Mouse (Mus musculus): ENCODE measurements around the gene Psmd14.

Gene Psmd14

DNA sequence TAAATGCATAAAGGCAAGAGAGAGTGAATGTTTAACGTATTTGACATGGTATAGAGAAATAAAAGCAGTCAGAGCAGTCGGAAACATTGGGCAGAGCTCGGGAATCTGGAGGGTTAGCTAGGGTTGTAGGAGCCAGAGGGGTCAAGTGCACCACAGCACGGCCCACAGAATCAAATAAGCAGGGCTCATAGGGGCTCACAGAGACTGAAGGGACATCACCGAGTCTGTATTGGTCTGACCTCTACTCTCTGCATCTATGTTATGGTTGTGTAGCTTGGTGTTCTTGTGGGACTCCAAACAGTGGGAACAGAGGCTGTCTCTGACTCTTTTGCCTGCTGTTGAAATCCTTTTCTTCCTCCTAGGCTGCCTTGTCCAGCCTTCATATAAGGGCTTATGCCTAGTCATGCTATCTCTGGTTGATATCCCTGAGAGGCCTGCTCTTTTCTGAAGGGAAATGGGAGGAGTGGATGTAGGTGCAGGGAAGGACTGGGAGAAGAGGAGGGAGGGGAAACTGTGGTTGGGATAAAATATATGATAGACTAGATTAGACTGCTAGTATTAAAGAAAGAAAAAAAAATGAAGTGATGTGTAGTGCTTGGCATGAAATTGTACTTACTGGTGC, 47.9 kb downstream of the Psmd14 start:
- no peak for DNase-seq (ENCODE audit: low read depth, low spot score)

DNA sequence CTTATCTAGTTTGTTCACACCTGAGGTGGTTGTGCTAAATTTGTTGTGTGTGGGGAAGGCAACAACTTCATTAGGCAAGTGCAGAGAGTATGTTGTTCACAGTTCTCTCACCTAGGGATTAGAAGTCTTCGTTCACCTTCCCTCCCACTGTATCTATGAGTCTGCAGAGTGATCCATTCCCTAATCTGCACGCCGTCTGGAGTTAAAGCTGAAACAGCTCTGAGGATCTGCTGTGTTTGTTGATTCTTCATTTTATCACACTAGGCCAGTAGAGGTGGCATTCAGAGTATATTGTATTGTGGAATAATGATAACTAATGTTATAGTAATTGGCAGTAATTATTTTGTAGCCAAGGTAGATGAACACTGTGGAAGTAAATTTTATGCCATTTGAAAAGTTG, 48.5 kb downstream of the Psmd14 start:
- DNase-seq (ENCODE audit: low read depth, low spot score) = no peak

DNA sequence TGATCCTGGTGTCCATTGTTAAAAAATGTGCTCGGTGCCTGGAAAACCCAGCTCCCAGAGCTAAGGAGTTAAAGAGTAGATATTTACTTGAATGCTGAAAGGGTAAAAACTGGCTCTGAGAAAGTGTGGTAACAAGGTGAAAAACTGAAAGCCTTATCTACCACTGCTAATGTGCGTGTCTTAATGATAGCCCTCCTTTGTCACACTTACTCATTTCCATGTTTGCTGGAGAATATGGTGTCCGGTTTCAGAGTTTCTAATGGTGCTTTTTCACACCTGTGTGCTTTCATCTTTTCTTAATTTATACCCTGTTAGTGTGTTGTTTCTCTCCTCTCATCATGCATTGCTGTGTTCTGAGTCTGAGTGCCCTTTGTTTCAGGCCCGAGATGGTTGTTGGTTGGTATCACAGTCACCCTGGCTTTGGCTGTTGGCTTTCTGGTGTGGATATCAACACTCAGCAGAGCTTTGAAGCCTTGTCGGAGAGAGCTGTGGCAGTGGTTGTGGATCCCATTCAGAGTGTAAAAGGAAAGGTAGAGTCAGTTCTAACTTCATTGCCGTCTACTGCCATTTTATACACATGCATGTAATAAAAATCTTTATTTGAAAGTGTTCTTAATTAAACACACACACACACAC, 53.1 kb downstream of the Psmd14 start:
- no peak for DNase-seq (ENCODE audit: low read depth, low spot score)

DNA sequence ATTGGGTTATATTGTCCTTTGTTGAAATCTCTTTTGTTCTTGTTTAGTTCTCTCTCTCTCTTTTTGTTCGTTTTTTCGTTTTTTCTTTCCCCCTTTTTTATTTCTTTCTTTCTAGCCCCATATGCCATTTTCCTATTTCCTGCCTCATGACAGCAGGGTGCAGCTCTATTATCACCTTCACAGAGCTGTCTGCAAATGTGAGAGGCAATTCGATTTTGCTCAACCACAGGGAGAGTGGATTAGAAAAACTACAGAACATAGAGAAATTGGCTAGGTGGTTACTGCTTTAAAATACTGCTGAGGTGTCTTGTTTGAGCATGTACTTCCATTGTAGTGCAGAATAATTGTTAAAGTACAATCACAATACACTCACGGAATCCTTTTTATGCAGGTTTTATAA, 54.0 kb downstream of the Psmd14 start:
- DNase-seq (ENCODE audit: low read depth, low spot score) = no peak

- DNase-seq (ENCODE audit: low read depth, low spot score) = no peak
Measured at GRCm38 (mm10) chr2:61780794-61781193, 69.3 kb downstream of the Psmd14 start.

- DNase-seq (ENCODE audit: low read depth, low spot score) = no peak
Measured at GRCm38 (mm10) chr2:61794960-61795359, 83.5 kb downstream of the Psmd14 start.

DNA sequence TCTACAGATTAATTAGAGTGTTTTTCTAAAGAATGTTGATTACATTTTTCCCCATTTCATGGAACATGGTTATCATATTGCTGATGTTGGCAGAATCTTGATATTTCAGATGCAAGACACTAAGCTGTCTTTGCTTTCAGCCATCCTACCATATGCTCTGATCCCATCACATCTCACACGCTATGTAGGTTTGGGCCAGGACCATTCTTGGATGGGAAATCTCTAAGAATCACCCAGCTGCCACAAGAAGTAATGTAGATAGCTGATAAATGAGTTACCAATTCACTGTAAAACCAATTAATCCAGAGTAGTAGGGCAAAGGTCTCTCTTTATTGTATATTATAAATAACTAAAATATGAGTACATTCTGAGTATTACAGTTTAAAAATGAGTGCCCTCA, 86.6 kb downstream of the Psmd14 start:
- DNase-seq (ENCODE audit: low read depth, low spot score) = no peak

GRCm38 (mm10) chr2:61802656-61803251, 91.3 kb downstream of the Psmd14 start, which contains the start of gene Tbr1:
Tbr1 (plus strand) TSS chr2:61802930.
- no peak for DNase-seq (ENCODE audit: low read depth, low spot score)

DNA sequence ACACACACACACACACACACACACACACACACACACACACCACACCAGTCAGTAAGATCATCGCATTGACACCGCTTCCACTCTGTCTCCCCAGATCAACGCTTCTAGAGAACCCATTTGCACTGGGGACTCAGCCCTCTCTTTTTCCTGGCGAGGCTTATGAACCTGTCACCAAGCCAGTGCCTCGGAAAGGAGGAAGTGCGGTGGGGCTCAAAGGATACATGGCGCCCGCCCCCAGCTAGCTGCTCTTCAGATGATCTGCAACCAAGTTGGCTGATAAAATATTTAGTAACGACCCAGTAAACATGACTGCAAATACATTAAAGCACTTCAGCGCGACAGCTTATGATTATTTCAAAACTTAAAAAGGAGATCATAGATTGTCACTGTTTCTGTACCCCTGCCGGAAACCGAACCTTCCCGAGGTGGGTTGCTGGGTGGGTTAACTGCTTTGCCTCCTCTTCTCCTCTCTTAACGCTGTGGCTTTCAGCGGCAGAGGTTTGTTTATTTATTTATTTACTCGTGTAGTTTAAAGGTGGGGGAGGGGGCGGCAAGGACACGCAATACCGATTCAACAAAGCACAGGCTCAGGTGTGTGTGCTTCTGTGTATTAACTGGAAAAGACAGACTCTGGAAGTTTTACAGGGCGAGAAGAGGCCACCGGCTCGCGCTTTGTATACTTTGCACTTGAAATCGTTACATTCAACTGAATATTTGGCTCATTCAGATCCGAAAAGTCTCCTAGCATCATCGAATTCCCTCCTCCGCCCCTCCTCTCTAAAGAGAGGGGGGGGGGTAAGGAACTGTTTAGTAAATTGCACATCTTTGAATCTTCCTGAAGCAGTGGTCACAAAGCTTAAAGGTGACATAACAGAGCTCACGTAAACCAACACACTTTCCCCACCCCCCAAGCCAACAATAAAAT, 92.2 kb downstream of the Psmd14 start:
- no peak for DNase-seq (ENCODE audit: low read depth, low spot score)

- DNase-seq (ENCODE audit: low read depth, low spot score) = no peak
Measured at GRCm38 (mm10) chr2:61804382-61804840, 92.9 kb downstream of the Psmd14 start.

DNA sequence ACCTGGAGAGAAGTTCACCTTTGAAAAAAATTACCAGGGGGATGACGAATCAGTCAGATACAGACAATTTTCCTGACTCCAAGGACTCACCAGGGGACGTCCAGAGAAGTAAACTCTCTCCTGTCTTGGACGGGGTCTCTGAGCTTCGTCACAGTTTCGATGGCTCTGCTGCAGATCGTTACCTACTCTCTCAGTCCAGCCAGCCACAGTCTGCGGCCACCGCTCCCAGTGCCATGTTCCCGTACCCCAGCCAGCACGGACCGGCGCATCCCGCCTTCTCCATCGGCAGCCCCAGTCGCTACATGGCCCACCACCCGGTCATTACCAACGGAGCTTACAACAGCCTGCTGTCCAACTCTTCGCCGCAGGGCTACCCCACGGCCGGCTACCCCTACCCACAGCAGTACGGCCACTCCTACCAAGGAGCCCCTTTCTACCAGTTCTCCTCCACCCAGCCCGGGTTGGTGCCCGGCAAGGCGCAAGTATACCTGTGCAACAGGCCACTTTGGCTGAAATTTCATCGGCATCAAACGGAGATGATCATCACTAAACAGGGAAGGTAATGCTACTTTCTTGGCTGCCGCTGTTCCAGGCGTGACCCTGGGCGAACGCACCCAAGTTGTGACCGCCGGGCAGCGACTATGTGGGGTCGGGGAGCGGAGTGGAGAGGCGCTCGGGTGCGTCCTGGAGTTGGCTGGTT, 93.5 kb downstream of the Psmd14 start:
- DNase-seq (ENCODE audit: low read depth, low spot score) = no peak

DNA sequence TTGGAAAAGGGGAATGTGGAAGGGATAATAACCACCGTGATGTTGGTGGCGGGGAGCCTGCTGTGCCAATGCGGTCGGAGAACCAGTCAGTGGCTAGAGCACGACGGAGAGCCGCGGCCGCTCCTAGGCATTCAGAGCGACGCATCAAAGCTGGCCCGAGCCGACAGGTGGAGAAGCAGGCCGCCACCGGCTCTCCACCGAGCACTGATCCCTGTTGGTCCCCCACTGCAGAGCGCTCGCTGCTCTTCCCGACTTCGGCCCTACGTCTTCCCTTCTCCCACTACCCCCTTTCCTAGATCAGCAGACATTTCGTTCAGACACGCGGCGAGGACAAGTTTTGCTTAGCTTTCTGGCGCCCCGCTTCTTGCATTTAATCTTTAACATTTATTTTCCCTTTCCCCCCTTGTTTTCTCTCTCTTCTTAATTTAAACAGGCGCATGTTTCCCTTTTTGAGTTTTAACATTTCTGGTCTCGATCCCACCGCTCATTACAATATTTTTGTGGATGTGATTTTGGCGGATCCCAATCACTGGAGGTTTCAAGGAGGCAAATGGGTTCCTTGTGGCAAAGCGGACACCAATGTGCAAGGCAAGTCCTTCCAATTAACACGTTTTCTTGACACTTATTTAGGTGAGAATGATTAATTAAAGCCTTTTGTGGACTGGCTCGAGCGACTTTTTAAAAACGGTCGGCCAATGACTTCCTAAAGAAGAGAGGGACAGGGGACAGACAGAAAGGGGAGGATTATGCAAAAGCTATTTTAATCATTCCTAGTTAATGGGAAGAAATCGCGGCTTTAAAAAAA, 94.2 kb downstream of the Psmd14 start:
- DNase-seq (ENCODE audit: low read depth, low spot score) = no peak

DNA sequence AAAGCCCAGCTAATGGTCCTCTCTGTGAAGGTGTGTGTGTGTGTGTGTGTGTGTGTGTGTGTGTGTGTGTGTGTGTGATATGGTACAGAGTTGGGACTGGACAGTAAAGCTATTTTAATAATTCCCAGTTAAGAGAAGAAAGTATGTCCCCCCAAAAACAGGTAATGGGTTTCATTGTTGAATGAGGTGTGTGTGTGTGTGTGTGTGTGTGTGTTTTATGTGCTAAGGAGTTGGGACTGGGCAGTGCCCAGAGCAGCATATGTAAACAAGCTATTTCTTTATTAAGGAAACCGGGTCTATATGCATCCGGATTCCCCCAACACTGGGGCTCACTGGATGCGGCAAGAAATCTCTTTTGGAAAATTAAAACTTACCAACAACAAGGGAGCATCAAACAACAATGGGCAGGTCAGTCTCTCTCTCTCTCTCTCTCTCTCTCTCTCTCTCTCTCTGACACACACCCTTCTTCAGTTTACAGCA, 94.9 kb downstream of the Psmd14 start:
- DNase-seq (ENCODE audit: low read depth, low spot score) = no peak

DNA sequence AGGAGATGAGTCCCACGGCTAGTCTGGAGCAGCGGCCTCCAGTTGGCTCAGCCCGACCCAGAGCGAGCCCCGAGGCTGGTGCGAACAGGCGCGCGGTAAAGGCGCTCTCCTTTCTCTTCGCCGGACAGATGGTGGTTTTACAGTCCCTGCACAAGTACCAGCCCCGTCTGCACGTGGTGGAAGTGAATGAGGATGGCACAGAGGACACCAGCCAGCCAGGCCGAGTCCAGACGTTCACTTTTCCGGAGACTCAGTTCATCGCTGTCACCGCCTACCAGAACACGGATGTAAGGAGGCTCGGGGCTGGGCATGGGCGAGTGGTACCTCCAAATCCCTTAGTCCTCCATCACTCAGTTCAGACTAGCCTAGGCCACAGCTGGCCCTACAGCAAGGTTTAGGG, 95.7 kb downstream of the Psmd14 start:
- no peak for DNase-seq (ENCODE audit: low read depth, low spot score)

GRCm38 (mm10) chr2:61807781-61808180, 96.3 kb downstream of the Psmd14 start:
- DNase-seq (ENCODE audit: low read depth, low spot score) = no peak

- no peak for DNase-seq (ENCODE audit: low read depth, low spot score)
Measured at GRCm38 (mm10) chr2:61808776-61809175, 97.3 kb downstream of the Psmd14 start.

DNA sequence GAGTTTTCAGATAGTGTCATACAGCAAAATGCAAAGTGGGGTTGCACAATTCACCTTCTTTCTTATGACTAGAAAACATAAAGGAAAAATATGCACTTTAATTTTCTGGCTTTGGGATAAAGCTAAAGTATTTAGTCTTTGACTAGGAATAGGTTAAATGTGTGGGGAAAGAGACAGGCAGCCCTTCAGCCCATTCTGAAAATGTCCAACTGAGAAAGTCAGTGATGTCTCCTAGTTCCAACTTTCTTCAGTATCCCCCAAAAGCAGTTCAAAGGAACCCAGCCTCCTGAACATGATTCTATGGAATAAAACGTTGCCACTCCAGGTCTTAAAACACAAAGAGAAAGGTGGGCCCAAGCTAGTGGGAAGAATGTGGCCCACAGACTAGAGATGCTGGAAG, 97.9 kb downstream of the Psmd14 start:
- no peak for DNase-seq (ENCODE audit: low read depth, low spot score)

GRCm38 (mm10) chr2:61810751-61811150, 99.3 kb downstream of the Psmd14 start:
- no peak for DNase-seq (ENCODE audit: low read depth, low spot score)

- no peak for DNase-seq (ENCODE audit: low read depth, low spot score)
Measured at GRCm38 (mm10) chr2:61811163-61811506, 99.6 kb downstream of the Psmd14 start.

Data from retina, postnatal 7 days (tissue).